Mouse (Mus musculus) lung, adult 2 months (tissue): ENCODE measurements around the gene Col23a1.

Experiments used
- CTCF ChIP-seq: fragments of 200-500 bp; IDR thresholded peaks from 2 replicates; pipeline ENCODE4 v1.5.1; 2011; ENCODE audit warnings: mild to moderate bottlenecking, low read length, control low read depth; ENCODE audit not compliant: insufficient read depth
- POLR2A ChIP-seq: fragments of 200-500 bp; IDR thresholded peaks from 2 replicates; pipeline ENCODE4 v1.6.1; 2011; ENCODE audit warnings: low read depth, mild to moderate bottlenecking, control low read depth, low read length, borderline replicate concordance; ENCODE audit errors: extremely low read depth

- TF ChIP-seq CTCF (no peak), POLR2A (no peak)
Observed at GRCm38 (mm10) chr11:51261680-51262219, 28.0 kb upstream of the Col23a1 start, which contains the start of gene Clk4.
